Mouse (Mus musculus) ES-E14 (cell line): ENCODE results near the gene Insr.

Source experiments
- CHD2 ChIP-seq: IDR thresholded peaks from 2 replicates; pipeline ENCODE4 v1.6.1; 2014; ENCODE audit warnings: mild to moderate bottlenecking, low read depth, low read length, inconsistent platforms
- HCFC1 ChIP-seq: IDR thresholded peaks from 2 replicates; pipeline ENCODE4 v1.6.1; 2012; ENCODE audit warnings: low read length, inconsistent platforms, borderline replicate concordance; ENCODE audit not compliant: insufficient read depth
- MAFK ChIP-seq: IDR thresholded peaks from 2 replicates; pipeline ENCODE4 v1.6.1; 2014; ENCODE audit warnings: mild to moderate bottlenecking, low read depth, low read length, inconsistent platforms; ENCODE audit not compliant: insufficient read depth
- ZC3H11A ChIP-seq: IDR thresholded peaks from 2 replicates; pipeline ENCODE4 v1.6.1; 2012; ENCODE audit warnings: low read depth, mild to moderate bottlenecking, inconsistent platforms, low read length, borderline replicate concordance
- ZNF384 ChIP-seq: IDR thresholded peaks from 2 replicates; pipeline ENCODE4 v1.6.1; 2012; ENCODE audit warnings: low read depth, low read length, inconsistent platforms

GRCm38 (mm10) chr8:3236277-3236676 is 43.1 kb downstream of the Insr start:
- TF ChIP-seq CHD2 (no peak), ZC3H11A (no peak), MAFK (no peak), ZNF384 (no peak), HCFC1 (no peak)
